Mouse (Mus musculus) forebrain, embryonic 14.5 days (tissue): ENCODE data around the gene Wrb. TPM values are rescaled to one million over a fixed set of nuclear protein-coding genes. Genes with fewer than 3 reads are reported as not detected.

Experiments
- ATAC-seq: fragments of 200-750 bp; cut with Nextera tagmentation; 2 replicates; pipeline ENCODE4 v1.8.0; 2017; ENCODE audit warnings: mild to moderate bottlenecking, moderate library complexity
- DNase-seq: peaks from one replicate; pipeline ENCODE4 v3.0.0-alpha.2; 2015; ENCODE audit warnings: low spot score
- H3K27ac ChIP-seq: fragments of 300-500 bp; sonication (generic); 2 replicates; pipeline ENCODE4 v1.5.1; 2014; ENCODE audit warnings: low read depth, mild to moderate bottlenecking, control low read depth, low read length, moderate library complexity
- H3K27me3 ChIP-seq: fragments of 300-500 bp; sonication (generic); replicated peaks from 2 replicates; pipeline ENCODE4 v1.6.1; 2014; ENCODE audit warnings: low read length, control low read depth, mixed read lengths; ENCODE audit not compliant: control insufficient read depth, insufficient read depth
- H3K36me3 ChIP-seq: fragments of 300-500 bp; sonication (generic); 2 replicates; pipeline ENCODE4 v1.6.1; 2014; ENCODE audit warnings: low read length, control low read depth; ENCODE audit not compliant: control insufficient read depth, insufficient read depth
- H3K4me1 ChIP-seq: fragments of 300-500 bp; sonication (generic); 2 replicates; pipeline ENCODE4 v1.6.1; 2014; ENCODE audit warnings: antibody characterized with exemption, low read length, control low read depth; ENCODE audit not compliant: control insufficient read depth, insufficient read depth
- H3K4me2 ChIP-seq: fragments of 300-500 bp; sonication (generic); 2 replicates; pipeline ENCODE4 v1.6.1; 2014; ENCODE audit warnings: mild to moderate bottlenecking, control low read depth, low read length
- H3K4me3 ChIP-seq: fragments of 300-500 bp; sonication (generic); 2 replicates; pipeline ENCODE4 v1.5.1; 2014; ENCODE audit warnings: low read depth, low read length, control low read depth
- H3K9ac ChIP-seq: fragments of 300-500 bp; sonication (generic); 2 replicates; pipeline ENCODE4 v1.6.1; 2014; ENCODE audit warnings: mild to moderate bottlenecking, low read length, control low read depth, moderate library complexity
- H3K9me3 ChIP-seq: fragments of 300-500 bp; sonication (generic); replicated peaks from 2 replicates; pipeline ENCODE4 v1.6.1; 2016; ENCODE audit warnings: low read length, control low read depth, mixed read lengths; ENCODE audit not compliant: control insufficient read depth
- WGBS: fragments of 180-500 bp; shearing (Covaris S2); extraction: QIAGEN DNeasy Blood & Tissue Kit; methylation state at CpG from one replicate; pipeline ENCODE4 v1.1.7; 2014; 5-methylcytosine and 5-hydroxymethylcytosine counted together
- polyA plus RNA-seq: library from polyadenylated mRNA; unstranded; fragments of >200 nt; fragmentation: Nextera tagmentation; extraction: Ambion mirVana; gene quantifications from 2 replicates; pipeline ENCODE4 v1.2.1, GENCODE M21; 2014

Wrb gene
- polyA plus RNA-seq, 1 experiment from 2014 or later, result 188 TPM

- Histone ChIP-seq H3K4me3 (peak within 1 kb of the TSS; percentile 12; the same call in 1 of the 2 replicates), H3K9ac (peak within 1 kb of the TSS; percentile 56), H3K9me3 (no peaks in the 10 kb centered on the region), H3K27ac (no peak within 1 kb of the TSS), H3K36me3 (no peaks in the 10 kb centered on the region), H3K27me3 (no peaks in the 10 kb centered on the region), H3K4me2 (peak within 1 kb of the TSS; percentile 51), H3K4me1 (peaks cover 8% of the 10 kb centered on the region; the same call in 1 of the 2 replicates)
- 9% methylated on average over 20 of the region's 20 CpGs for WGBS
- peak; percentile 77 for ATAC-seq
- peak; percentile 37 for DNase-seq
Observed at GRCm38 (mm10) chr16:96199913-96200701, 54.9 kb downstream of the Wrb start, which contains the start of gene Sh3bgr. Gene Sh3bgr, plus strand, starts transcription at chr16:96200450.

GRCm38 (mm10) chr16:96200702-96201028 lies 55.5 kb downstream of the Wrb start:
- no peak overlapping the region for H3K27ac ChIP-seq
- H3K4me2 ChIP-seq, result peak overlapping the region; percentile 51
- no peaks in the 10 kb centered on the region for H3K36me3 ChIP-seq
- peak overlapping the region; percentile 12; the same call in 1 of the 2 replicates for H3K4me3 ChIP-seq
- H3K9me3 ChIP-seq, result no peaks in the 10 kb centered on the region
- peak; percentile 40; the same call in 1 of the 2 replicates for ATAC-seq
- H3K9ac ChIP-seq, result peak overlapping the region; percentile 56
- 25% methylated on average over 9 of the region's 9 CpGs for WGBS
- H3K27me3 ChIP-seq, result no peaks in the 10 kb centered on the region
- no peak for DNase-seq
- peaks cover 8% of the 10 kb centered on the region; the same call in 1 of the 2 replicates for H3K4me1 ChIP-seq

- no peak for DNase-seq
- Histone ChIP-seq H3K4me2 (no peak overlapping the region), H3K4me1 (peaks cover 8% of the 10 kb centered on the region; the same call in 1 of the 2 replicates), H3K9me3 (no peaks in the 10 kb centered on the region), H3K9ac (no peak overlapping the region), H3K27ac (no peak overlapping the region), H3K27me3 (no peaks in the 10 kb centered on the region), H3K4me3 (no peak overlapping the region), H3K36me3 (no peaks in the 10 kb centered on the region)
- no peak for ATAC-seq
- 85% methylated on average over 11 of the region's 11 CpGs for WGBS
Observed at GRCm38 (mm10) chr16:96201485-96202232, 56.5 kb downstream of the Wrb start.

Other genes starting within 250 kb of the Wrb start
- 63.0 and 64.2 TPM in 2 replicates for gene Psmg1, start 154.4 kb upstream of the Wrb start, polyA plus RNA-seq
- gene Brwd1, start 62.9 kb upstream of the Wrb start, polyA plus RNA-seq, result 270 and 272 TPM in 2 replicates
- 520 and 536 TPM in 2 replicates for gene Hmgn1, start 17.7 kb upstream of the Wrb start, polyA plus RNA-seq
- 1.1 and 1.4 TPM in 2 replicates for gene Lca5l, start 46.9 kb downstream of the Wrb start, polyA plus RNA-seq
- 0.60 and 1.4 TPM in 2 replicates for gene Sh3bgr, start 55.0 kb downstream of the Wrb start, polyA plus RNA-seq
- 1.3 and 1.6 TPM in 2 replicates for gene B3galt5, start 90.4 kb downstream of the Wrb start, polyA plus RNA-seq